Mouse (Mus musculus) left cerebral cortex, adult 18-20 months (tissue): ENCODE results near the gene Smurf2. TPM values are rescaled to one million over a fixed set of nuclear protein-coding genes. Genes with fewer than 3 reads are reported as not detected.

Source experiments
- DNase-seq, 2 experiments: peaks; one replicate each; pipeline ENCODE4 v3.0.0; 2021 to 2022; ENCODE audit warnings: low spot score in 2 of 2, mixed read lengths in 1 of 2
- long read RNA-seq, 2 experiments: library from polyadenylated mRNA; stranded (forward); transcript quantifications; one replicate each; pipeline ENCODE4 v2.0.0; 2021
- total RNA-seq, 2 experiments: library from RNA; stranded (reverse); gene quantifications; 2 replicates each; pipeline ENCODE4 v1.2.3; 2021

Smurf2 gene
- 10 to 100 TPM; 25.1 to 27.1 TPM for total RNA-seq
- long read RNA-seq, experiment 1, transcript Smurf2-201 (19 exons, 3,125 nt): major isoform, 5 of 13 reads
- long read RNA-seq, experiment 1, partial matches to known transcripts: 4 of 13 reads
- long read RNA-seq, experiment 1, other reads (novel, unspliced or antisense): 4 of 13 reads
- long read RNA-seq, experiment 2, transcript Smurf2-201 (19 exons, 3,125 nt): major isoform, 5 of 21 reads
- long read RNA-seq, experiment 2, partial matches to known transcripts: 4 of 21 reads
- long read RNA-seq, experiment 2, other reads (novel, unspliced or antisense): 12 of 21 reads

DNA sequence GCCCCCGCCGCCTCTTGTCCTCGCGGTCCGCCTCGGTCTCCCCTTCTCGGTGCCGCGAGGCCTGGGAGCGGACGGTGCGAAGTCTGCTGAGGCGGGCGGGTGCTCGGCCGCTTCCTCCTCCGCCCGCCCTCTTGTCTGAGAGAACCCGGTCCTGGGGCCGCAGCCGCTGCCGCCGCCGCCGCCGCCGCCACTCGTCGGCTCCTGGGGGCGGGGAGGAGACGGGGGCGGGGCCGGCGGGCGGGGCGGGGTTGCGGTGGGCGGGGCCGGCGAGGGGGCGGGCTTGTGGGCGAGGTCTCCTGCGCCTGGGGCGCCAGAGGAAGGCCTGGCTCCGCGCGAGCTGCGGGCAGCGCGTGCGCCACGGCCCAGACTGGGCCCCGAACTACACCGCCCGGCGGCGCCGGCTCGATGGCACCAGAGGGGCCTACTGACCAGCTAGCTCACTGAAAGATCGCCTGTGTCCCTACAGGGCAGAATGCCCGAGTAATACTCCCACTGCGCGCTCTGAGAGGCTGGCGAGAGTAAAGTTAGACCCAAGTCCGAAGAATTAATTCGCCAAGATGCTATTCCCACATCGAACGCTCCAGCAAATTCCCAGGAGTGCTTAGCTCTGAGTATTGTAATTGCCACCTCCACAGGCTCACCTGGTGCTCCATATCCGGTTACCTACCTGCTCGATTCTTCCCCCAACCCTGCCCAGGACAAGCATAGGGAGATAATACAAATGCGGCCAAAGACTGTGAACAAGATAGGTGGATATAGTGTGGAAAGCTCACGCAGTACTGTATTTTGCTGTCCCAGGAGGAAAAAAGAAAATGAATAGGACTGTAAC, at the start of gene Smurf2:
Gene Smurf2 (minus strand): TSS at position 165 of the 829 bp plus-strand sequence.
- peak; percentile 72 to 75 for DNase-seq

DNA sequence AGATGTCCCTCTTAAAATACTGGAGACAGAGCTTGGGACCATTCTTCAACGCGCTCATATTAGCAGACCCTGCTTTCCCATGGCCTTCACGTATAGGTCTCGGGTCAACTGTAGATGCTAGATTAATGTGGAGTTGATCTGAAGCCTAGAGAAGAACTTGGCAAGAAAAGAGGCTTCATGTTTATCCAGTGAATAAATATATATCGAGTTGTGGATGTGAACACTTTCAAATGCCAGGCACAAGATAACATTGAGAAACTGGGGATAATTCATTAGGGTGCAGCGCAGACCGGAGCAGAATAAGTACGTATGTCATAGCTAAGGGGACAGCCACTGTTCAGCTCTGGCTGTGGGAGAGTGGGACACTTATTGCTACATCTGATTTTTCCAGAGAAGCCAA, 49.3 kb upstream of the Smurf2 start:
- no peak for DNase-seq

- no peak for DNase-seq
These were observed 47.1 kb upstream of the Smurf2 start for GRCm38 (mm10) chr11:106967630-106968029.

DNA sequence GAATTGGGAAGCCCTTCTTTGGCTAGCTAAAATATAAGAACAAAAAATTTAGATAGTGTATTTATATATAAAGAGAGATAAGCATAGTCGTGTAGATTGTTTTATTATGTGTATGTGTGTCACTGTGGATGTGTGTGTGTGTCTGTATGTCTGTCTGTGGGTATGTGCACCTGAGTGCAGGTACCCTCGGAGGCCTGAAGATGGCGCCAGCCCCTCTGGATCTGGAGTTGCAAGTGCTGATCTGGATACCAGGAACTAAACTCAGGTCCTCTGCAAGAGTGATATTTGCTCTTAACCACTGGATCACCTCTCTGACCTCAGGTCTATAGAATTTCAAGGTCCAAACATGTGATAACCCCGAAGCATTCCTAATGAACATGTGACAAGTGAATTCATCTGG, 45.4 kb upstream of the Smurf2 start:
- no peak for DNase-seq

DNA sequence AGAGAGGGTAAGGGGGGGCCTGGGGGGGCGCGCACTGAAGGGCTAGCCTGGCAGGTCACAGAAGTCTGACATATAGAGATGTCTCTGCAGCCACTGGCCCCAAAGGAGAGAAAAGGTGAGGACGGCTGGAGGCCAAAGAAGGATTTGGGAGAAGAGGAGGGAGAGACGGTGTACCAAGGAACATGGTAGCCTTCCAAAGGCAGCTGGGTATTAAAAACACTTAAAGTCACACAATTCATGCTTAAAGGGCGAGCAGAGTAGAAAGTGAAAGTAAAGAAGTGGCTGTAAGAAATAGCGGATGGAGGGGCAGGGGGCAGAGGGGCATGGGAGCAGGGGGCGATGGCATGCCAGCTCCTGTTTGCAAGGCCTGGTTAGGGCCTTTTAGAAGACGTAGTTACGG, 41.8 kb upstream of the Smurf2 start:
- DNase-seq: no peak

GRCm38 (mm10) chr11:106961471-106962081, 41.1 kb upstream of the Smurf2 start:
- DNase-seq: no peak

- no peak for DNase-seq
These were observed 38.6 kb upstream of the Smurf2 start for GRCm38 (mm10) chr11:106959121-106959520.

DNA sequence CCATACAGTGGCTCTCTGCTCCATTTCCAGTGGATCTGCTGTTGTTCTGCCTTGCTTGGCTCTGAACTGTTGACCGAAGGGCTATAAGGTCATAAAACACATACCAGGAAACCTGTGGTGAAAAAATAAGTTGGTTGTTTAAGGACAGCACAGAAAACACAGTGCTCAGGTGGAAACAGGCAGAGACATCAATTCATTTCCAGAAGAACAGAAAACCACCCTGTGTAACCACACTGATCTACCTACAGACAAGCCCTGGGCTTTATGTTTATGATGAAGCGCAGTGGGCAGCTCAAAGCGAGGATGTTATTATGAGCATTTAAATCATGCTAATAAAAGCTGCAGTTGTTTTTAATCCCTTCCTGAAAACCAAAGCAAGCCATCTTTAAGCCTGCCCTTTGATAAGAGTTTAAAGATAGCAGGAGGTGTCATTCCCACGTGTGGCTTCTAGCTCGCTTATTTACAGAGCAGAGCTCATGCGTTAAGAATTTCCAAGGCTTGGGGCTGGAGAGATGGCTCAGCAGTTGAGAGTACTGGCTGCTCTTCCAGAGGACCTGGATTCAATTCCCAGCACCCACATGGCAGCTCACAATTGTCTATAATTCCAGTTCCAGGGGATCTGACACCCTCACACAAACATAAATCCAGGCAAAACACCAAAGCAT, 38.0 kb upstream of the Smurf2 start:
- no peak for DNase-seq

GRCm38 (mm10) chr11:106957271-106957980, 36.9 kb upstream of the Smurf2 start:
- DNase-seq: no peak

- no peak for DNase-seq
These were observed 34.1 kb upstream of the Smurf2 start for GRCm38 (mm10) chr11:106954566-106954965.

DNA sequence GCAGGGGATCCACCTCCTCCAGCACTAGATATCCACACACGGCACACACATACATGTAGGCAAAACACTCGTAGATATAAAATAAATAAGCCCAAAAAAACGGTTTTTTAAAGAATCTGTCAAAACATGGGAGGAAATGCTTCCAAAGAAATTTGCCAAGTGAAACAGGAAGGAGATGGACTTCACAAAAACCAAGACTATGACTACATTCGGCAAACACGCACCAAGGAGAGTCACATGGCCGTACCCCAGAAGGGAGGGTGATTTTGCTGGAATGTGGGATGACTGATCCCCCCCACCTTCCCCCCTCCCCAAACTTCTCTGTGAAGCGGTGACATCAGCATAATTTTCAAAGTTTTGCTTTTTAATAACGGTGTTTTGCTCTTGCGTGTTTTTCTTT, 33.6 kb upstream of the Smurf2 start:
- DNase-seq: no peak

GRCm38 (mm10) chr11:106937306-106937705, 16.8 kb upstream of the Smurf2 start:
- DNase-seq: no peak

- no peak for DNase-seq
These were observed 9.9 kb upstream of the Smurf2 start for GRCm38 (mm10) chr11:106930366-106930765.

GRCm38 (mm10) chr11:106928935-106929334, 8.4 kb upstream of the Smurf2 start:
- DNase-seq: no peak

DNA sequence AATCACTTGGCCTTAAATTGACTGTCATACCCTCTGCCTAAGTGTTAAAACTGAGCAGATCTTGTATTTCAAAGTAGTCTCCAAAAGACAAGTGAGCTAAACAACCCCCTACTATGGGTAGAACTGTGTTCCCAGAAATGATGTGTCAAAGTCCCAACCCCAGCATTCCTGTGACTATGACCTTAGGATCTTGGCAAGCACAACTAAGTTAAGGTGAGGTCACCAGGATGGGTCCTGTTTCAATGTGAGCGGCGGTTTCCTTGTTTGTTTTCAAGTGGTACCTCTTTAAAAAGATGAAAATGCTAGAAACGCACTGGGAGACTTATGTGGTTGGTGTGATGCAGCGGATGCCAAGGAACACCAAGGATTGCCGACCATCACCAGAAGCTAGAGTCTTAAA, 7.4 kb upstream of the Smurf2 start:
- DNase-seq: no peak

DNA sequence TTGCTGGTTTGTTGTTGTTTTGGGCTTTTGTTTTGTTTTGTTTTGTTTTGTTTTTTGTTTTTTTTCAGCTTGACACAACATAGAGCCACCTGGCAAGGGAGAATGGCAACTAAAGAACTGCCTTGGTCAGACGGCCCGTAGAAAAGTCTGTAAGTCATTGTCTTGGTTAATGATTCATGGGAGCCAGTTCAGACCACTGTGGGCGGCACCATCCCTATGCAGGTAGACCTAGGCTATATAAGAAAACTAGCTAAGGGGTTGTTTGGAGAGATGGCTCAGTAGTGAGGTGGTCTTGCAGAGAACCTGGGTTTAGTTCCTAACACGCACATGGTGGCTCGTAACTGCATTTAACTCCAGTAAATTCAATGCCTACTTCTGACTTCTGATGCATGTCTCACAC, 6.7 kb upstream of the Smurf2 start:
- DNase-seq: no peak

- DNase-seq: no peak
These were observed 6.2 kb upstream of the Smurf2 start for GRCm38 (mm10) chr11:106926732-106927131.

DNA sequence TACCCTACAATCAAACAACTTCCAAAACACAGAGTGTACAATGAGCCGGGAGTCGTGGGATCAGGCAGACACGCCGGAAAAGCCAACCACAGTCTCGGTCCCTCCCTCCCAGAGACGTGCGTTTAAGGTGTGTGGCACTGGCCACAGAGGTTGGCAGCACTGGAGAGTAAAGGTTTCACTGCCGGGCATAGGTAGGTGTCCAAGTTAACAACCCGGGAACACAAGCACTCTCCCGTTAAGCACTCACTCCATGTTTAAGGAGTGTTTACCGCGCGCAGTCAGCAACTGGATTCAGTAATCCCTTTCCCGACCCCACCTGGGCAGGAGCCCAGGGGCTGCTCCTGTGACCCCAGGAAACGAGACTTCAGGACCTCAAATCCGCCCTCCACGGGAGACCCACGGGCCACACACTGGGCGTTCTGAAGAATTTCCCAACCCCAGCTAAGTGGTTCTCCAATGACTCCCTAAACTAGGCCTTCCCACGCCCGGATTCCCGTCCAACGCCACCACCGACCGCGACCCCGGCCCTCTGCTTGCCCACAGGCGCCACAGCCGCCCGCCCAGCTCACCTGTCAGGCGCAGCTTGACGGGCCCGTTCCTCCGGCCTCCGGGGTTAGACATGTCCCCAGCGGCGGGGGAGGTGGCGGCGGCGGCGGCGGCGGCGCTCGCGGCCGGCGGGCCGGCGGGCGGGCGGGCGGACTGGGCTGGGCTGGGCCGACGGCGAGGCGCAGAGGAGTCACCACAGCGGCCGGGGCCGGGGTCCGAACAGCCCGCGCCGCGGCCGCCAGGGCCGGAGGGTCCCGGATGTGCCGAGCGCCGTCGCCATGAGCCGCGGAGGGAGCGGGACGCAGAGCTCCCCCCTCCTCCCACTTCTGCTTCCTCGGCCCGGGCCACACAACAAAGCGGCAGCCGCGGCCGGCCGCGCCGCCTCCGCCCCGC, 634 bp downstream of the Smurf2 start:
- peak; percentile 26 to 44 for DNase-seq

- no peak for DNase-seq
These were observed 1.6 kb downstream of the Smurf2 start for GRCm38 (mm10) chr11:106918901-106919300.

DNA sequence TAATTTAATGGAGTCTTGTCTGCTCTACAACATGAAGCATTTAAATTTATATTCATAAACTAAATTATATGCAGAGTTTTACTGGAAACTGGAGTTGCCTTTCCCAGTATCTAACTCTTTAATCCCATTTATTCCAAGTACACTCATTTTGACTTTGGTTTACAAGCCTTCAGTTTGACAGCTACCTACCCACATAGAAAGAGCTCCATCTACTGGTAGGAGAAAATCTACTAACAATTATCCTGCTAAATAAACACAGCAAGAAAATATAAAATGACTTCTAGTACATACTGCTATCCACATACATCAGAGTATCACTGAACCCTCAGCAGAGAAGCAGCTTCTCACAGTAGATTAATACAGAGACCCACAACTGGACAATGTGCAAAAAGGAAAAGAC, 9.3 kb downstream of the Smurf2 start:
- DNase-seq: no peak
